Mouse (Mus musculus) retina, postnatal 1 day (tissue): ENCODE data around the gene Cenph.
"Not testable (repeated sequence)": the region's sequence is repeated elsewhere in the genome, so short reads cannot be mapped to it uniquely, and the experiment has no call there.

Experiments
- DNase-seq: peaks from one replicate; pipeline ENCODE4 v3.0.0-alpha.2; 2012

Cenph gene

GRCm38 (mm10) chr13:100775252-100776055 is at the start of gene Cenph:
Cenph (minus strand) TSS chr13:100775899.
- peak; percentile 93 for DNase-seq

- DNase-seq, result no peak
These were observed 49.2 kb upstream of the Cenph start for GRCm38 (mm10) chr13:100824916-100825315.

GRCm38 (mm10) chr13:100824306-100824705 is 48.6 kb upstream of the Cenph start:
- DNase-seq, result no peak

GRCm38 (mm10) chr13:100823863-100824262 is 48.2 kb upstream of the Cenph start:
- DNase-seq, result no peak

- no peak for DNase-seq
These were observed 38.8 kb upstream of the Cenph start for GRCm38 (mm10) chr13:100814451-100814850.

- no peak for DNase-seq
These were observed 30.1 kb upstream of the Cenph start for GRCm38 (mm10) chr13:100805776-100806175.

GRCm38 (mm10) chr13:100797171-100797570 is 21.5 kb upstream of the Cenph start:
- no peak for DNase-seq

- DNase-seq, result no peak
These were observed 13.4 kb upstream of the Cenph start for GRCm38 (mm10) chr13:100789083-100789482.

GRCm38 (mm10) chr13:100788057-100788456 is 12.4 kb upstream of the Cenph start:
- DNase-seq, result not testable (repeated sequence)

GRCm38 (mm10) chr13:100787316-100788010 is 11.8 kb upstream of the Cenph start:
- no peak for DNase-seq

GRCm38 (mm10) chr13:100786414-100786867 is 10.7 kb upstream of the Cenph start, which contains the start of gene Ccnb1:
Ccnb1 (minus strand) TSS chr13:100786570.
- DNase-seq, result peak; percentile 97

- peak; percentile 8 for DNase-seq
These were observed 10.2 kb upstream of the Cenph start for GRCm38 (mm10) chr13:100785806-100786413.

- DNase-seq, result no peak
These were observed 1.8 kb upstream of the Cenph start for GRCm38 (mm10) chr13:100777491-100777890.

- no peak for DNase-seq
These were observed 1.0 kb upstream of the Cenph start for GRCm38 (mm10) chr13:100776710-100777109.

GRCm38 (mm10) chr13:100776056-100776419 is 339 bp upstream of the Cenph start:
- no peak for DNase-seq

GRCm38 (mm10) chr13:100774704-100775103 is 995 bp downstream of the Cenph start:
- no peak for DNase-seq

- DNase-seq, result no peak
These were observed 20.4 kb downstream of the Cenph start for GRCm38 (mm10) chr13:100755329-100755728.

GRCm38 (mm10) chr13:100754186-100754585 is 21.5 kb downstream of the Cenph start:
- DNase-seq, result no peak

- DNase-seq, result no peak
These were observed 22.7 kb downstream of the Cenph start for GRCm38 (mm10) chr13:100753011-100753410.

- DNase-seq, result no peak
These were observed 23.2 kb downstream of the Cenph start for GRCm38 (mm10) chr13:100752529-100752928.

- no peak for DNase-seq
These were observed 24.3 kb downstream of the Cenph start for GRCm38 (mm10) chr13:100751402-100751801.

- DNase-seq, result no peak
These were observed 24.9 kb downstream of the Cenph start for GRCm38 (mm10) chr13:100750799-100751198.

- no peak for DNase-seq
These were observed 27.1 kb downstream of the Cenph start for GRCm38 (mm10) chr13:100748638-100749037.

GRCm38 (mm10) chr13:100746090-100746489 is 29.6 kb downstream of the Cenph start:
- no peak for DNase-seq
